Mouse (Mus musculus) brain, embryonic 14.5 days (tissue): ENCODE measurements at regions not wholly inside any gene's neighbourhood (a gene's known extent, or its start where the extent isn't known, plus 50 kb on each side); places are given as distances from the start of the nearest gene placed in this dataset.

Experiments
- DNase-seq: peaks from one replicate; pipeline ENCODE4 v3.0.0-alpha.2; 2011; ENCODE audit warnings: low read depth
- CTCF ChIP-seq: fragments of 200-500 bp; IDR thresholded peaks from 2 replicates; pipeline ENCODE4 v1.5.1; 2012; ENCODE audit warnings: inconsistent platforms, mild to moderate bottlenecking, moderate library complexity, borderline replicate concordance; ENCODE audit not compliant: insufficient read depth, insufficient read length; ENCODE audit errors: extremely low read depth
- POLR2A ChIP-seq: fragments of 200-500 bp; IDR thresholded peaks from 2 replicates; pipeline ENCODE4 v1.6.1; 2012; ENCODE audit warnings: mild to moderate bottlenecking, inconsistent platforms, borderline replicate concordance; ENCODE audit not compliant: poor library complexity, insufficient read depth, insufficient read length, severe bottlenecking; ENCODE audit errors: extremely low read depth

DNA sequence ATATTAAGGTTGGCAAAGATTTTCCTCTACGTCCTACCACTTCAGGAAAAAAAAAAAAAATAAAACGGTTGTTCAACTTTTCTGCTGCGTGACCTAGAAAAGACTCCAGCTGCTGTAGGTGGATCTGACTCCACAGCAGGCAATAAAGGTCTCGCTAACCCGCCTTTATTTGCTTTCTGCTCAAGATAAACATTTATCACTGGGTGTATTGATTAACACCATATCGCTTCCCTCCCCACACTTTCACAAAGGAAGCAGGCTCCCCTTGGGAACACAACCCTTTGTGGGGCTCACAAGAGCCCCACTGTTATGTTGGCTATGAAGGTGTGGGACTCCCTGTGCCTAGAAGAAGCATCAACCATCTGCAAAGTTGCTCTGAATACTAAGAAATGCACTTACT lies 85.1 kb downstream of the Foxa2 start:
- no peak for TF ChIP-seq CTCF
- no peak for TF ChIP-seq POLR2A

GRCm38 (mm10) chr2:147954183-147954582 lies 92.6 kb downstream of the Foxa2 start:
- no peak for TF ChIP-seq CTCF
- TF ChIP-seq POLR2A = no peak

More for the DNA sequence above, 85.1 kb downstream of the Foxa2 start:
- no peak for DNase-seq

DNA sequence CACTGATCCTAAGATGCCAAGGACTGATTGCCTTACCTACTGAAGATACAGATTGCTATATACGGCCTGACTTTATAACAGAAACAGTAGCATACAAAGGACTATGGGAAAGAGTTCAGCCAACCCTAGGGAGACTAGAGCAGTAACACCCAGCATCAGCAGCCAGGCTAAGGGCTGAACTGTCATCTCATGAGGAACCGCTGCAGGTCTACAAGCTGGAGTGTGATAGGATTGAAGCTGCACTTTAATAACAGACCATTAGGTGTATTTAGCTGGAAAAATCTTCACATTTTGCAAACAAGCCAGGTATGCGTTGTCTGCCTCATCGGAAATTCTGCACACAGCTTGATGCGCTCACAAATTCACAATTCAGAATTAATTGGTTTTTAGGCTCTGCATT lies 95.5 kb downstream of the Foxa2 start:
- TF ChIP-seq POLR2A (no peak), CTCF (no peak)
- no peak for DNase-seq

More at GRCm38 (mm10) chr2:147954183-147954582, 92.6 kb downstream of the Foxa2 start:
- no peak for DNase-seq

GRCm38 (mm10) chr2:147944171-147945040 lies 102.4 kb downstream of the Foxa2 start:
- TF ChIP-seq POLR2A (no peak), CTCF (no peak)
- DNase-seq = no peak

GRCm38 (mm10) chr2:147942591-147942990 lies 104.2 kb downstream of the Foxa2 start:
- no peak for DNase-seq
- TF ChIP-seq POLR2A (no peak), CTCF (no peak)

GRCm38 (mm10) chr2:147941319-147941718 lies 105.5 kb downstream of the Foxa2 start:
- no peak for DNase-seq
- TF ChIP-seq CTCF = no peak
- no peak for TF ChIP-seq POLR2A

GRCm38 (mm10) chr2:147932494-147932893 lies 114.3 kb downstream of the Foxa2 start:
- no peak for DNase-seq
- TF ChIP-seq CTCF = no peak
- TF ChIP-seq POLR2A = no peak

- TF ChIP-seq CTCF (no peak), POLR2A (no peak)
- DNase-seq = peak; percentile 39
These were observed 117.6 kb downstream of the Foxa2 start for GRCm38 (mm10) chr2:147929031-147929711.

DNA sequence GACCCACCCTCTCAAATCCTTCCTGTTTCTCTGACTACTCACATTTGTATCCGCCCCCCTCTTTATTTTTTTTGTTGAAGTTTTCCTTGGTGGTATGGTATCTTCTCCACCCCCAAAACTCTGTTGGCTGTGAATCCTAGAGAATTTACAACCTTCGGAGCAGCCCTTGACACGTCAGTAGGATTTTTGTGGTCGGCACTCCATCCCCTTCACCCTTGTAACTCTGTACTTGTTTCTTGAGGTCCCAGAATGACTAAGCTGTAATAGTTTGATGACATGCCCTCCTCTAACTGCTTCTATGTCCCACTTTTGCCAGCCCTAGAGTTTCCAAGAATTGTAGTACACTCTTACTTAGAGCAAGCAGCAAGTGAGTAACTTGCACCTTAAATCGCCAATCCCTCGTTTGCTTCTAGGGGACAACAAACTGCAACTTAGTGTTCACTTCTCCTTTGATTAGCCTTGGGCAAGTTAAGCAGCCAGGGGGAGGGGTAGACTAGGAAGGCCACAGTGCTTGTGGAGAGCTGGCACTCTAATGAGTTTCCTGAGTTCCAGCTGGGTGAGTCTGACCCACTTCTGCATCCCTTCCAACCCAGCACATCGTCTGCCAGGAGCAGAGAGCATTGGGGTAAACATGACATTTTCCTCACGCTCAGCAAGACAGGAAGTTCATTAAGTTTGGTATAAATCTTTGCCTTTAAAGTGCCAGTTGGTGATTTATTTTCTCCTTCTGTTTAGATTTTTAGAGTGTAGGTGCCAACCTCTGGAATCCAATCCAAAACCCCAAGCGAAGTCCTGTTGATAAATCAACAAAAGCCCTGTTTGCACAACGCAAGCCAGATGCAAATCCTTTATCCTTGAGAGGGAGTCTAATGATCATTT lies 118.7 kb downstream of the Foxa2 start:
- DNase-seq = peak; percentile 76
- TF ChIP-seq CTCF (no peak), POLR2A (no peak)

GRCm38 (mm10) chr2:147926861-147927260 lies 119.9 kb downstream of the Foxa2 start:
- no peak for TF ChIP-seq POLR2A
- no peak for TF ChIP-seq CTCF
- DNase-seq = no peak

DNA sequence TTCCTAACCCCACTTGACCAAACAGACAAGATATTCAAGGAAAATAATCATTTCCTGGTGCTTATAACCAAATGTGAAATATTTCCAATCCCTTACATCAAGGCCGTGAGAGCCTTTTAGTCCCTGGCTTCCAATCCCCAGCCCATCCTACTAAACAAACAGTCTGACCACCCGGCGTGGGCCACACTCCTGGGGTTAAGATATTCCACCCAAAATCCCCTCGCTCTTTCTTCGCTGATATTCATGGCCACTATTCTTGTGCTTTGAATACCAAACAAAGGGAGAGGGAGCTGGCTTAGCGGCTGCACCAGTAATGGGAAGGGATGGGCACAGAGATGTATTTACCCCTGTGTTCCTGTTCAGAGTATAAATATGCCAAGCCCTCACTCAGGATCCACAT lies 139.4 kb downstream of the Foxa2 start:
- TF ChIP-seq POLR2A (no peak), CTCF (no peak)
- peak; percentile 8 for DNase-seq
